Mouse (Mus musculus): ENCODE data around the gene Fkbp6.

Fkbp6 gene

DNA sequence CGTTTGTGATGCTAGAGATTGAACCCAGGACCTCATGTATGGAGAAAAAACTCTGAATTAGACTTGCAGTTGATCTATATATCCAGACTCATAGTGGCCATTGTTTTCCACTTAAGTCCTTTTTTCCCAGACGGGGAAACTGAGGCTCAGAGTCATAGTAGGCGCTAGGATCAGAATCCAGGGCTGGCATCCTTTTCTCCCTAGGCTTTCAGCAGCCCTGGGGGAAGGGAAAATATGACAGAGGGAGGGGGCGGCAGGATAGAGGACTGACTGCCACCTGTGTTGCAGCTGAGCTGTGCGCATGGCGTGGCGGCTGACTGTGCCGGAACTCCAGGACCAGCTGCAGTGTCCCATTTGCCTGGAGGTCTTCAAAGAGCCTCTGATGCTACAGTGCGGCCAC lies 3.2 kb upstream of the Fkbp6 start, which contains the start of gene Trim50:
TSS of gene Trim50 (plus strand) at position 301 of the 400 bp plus-strand sequence.
- no peak for DNase-seq (ENCODE audit: low read depth, low spot score)

DNA sequence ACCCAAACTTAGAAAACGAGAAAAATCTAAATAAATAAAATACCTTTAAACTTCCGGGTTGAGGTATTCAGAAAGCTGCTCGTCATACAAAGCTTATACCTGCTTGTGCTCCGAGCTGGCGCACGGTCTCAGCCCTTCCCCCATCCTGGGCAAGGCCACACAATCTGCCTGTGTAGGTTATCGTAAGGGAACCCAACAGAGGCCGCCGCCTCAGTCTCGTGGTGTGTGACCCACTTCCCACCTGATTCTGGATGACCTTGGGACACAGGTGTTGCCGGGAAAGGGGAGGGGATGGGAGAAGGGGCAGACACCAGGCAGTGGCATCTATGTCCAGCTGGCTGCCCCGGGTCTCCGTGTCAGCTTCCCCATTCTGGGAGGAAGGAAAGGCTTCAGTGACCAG lies 1.8 kb upstream of the Fkbp6 start:
- DNase-seq (ENCODE audit: low read depth, low spot score): no peak

DNA sequence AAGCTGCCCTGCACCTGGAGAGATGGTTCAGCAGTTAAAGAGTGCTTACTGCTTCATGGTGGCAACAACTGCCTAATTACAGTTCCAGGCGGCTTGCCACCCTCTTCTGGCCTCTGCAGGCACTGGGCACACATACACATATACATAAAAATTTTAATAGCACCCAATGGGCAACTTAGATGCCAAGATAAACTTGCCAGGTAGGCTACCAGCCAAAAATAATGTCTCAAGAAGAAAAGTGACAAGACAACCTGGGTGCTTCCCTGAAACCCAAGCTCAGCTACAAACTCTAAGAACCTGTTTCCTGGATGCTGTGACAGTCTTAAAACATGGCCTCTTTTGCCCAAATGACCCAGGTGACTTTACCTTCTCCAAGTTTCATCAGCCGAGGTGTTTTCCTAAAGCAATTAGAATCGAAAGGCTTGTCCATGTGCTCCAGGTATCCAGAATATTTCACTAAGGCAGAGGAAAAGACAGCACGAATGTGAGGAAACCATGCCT lies 2.3 kb downstream of the Fkbp6 start:
- DNase-seq (ENCODE audit: low read depth, low spot score): no peak

DNA sequence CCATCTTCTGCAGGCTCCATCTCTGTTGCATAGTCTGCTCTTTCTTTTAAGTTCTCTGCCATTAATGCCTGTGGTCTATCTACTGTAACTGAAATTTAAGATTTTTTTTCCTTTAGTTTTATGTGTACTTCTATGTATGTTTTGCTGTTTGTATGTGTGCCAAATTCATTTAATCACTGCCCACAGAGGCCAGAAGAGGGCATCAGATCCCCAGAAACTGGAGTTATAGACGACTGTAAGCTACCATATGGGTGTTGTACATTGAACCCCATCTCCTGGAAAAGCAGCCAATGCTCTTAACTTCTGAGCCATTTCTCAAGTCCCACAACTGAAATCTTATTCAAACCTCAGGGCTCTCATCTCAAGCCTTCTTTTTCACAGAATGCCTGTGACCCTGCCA lies 3.4 kb downstream of the Fkbp6 start:
- no peak for DNase-seq (ENCODE audit: low read depth, low spot score)

DNA sequence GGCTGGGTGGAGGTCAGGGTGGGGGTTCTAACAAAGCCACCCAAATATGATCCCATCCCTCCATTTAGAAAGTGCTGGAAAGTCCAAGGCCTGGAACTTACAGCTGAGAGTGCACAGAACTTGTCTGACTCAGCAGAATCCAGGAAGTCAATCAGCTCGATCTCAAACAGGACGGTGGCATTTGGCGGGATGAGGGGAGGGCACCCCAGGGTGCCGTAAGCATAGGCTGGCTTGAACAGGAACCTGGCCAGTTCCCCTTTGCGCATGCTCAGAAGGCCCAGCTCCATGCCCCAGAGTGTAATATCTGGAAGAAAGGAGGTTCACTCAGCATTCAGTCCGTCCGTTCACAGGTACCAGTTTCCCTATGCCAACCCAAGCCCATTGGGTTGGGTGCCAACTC lies 3.9 kb downstream of the Fkbp6 start:
- DNase-seq (ENCODE audit: low read depth, low spot score): no peak

DNA sequence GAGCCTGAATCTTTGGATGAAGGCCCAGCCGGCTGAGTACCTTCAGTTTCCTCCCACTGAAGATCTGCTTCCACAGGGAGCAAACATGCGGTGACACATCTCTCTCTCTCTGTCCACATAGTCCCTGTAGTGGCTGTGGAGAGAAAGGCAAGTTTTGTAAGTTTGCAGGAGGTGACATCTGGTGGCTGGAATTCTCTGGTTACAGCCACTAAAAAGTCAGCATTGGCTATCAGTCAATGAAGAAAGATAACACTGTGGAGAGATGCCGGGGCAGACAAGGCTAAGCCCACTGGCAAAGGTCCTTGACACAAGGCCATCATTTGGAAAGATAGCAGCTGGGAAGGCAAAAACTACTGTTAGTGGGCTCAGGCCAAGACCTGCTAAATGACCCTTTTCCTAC lies 12.3 kb downstream of the Fkbp6 start:
- DNase-seq (ENCODE audit: low read depth, low spot score): no peak

DNA sequence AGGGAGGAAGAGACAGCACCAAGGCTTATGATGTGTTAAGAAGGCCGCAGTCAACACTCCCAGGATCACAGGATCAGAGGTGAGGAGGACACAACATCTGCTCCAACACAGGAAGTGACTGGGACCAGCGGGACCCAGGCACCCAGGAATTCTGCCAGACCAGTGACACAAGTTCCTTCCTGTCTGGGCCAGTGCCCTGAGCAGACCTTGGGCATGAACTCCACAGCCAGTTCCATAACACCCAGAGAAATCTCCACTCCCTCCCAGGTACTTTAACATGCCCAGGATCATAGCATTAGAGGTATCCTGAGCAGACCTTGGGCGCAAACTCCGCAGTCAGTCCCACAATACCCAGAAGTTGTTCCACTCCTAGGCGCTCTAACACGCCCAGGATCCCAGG lies 18.7 kb downstream of the Fkbp6 start:
- DNase-seq (ENCODE audit: low read depth, low spot score): no peak

DNA sequence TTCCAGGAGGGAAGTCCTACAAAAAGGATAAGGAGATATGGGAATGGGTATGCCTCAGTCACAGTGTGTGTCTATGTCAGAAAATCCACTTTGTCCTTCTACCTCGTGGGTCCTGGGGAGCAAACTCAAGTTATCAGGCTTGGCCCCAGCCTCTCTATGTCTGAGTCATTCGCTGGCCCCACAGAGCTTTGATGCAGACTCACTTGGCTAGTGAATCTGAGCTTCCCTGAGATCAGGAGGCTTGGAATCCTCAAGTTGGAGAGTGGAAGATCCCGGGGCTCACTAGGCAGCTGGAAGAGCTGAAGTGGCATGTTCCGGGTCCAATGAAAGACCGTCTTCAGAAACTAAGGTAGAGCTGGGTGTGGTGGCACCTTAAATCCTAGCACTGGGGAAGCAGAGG lies 19.6 kb downstream of the Fkbp6 start:
- DNase-seq (ENCODE audit: low read depth, low spot score): no peak

DNA sequence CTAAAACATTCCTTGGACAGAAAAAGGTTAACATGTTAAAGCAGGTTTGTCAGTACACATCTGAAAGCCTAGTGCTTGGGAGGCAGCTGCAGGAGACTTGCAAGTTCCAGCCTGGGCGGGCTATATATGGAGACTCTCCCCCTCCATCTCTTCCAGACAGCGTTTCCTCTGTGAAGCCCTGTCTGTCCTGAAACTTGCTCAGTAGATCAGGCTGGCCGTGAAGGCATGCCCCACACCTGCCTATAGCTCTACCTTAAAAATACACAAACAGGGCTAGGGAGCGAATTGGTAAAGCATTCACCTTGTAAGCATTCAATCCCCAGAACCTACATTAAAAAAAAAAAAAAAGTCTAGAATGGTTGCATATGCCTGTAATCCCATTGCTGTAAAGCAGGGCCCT lies 20.4 kb downstream of the Fkbp6 start:
- DNase-seq (ENCODE audit: low read depth, low spot score): no peak

DNA sequence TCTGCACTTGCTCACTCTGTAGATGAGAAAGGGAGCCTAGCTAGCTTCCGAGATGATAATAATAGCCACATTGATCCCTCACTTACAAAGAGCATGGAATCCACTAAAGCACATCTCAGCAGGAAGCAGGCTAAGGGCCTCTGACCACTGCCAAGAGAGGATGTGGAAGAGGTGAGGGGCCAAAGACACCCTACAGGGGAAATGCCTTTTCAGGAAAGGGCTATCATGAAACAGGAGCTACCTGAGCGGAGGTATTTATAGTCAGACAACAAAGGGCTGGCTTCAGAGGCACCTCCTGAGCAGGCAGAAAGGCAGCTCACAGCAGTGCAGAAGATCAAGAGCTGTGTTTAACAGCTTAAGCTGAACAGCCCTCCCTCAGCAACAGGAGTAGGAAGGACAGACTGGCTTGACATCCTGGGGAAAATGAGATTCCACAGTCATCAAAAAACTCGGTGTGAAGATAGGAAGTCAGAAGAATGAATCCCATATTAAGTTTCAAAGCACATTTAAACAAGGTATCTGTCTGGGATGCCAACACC lies 23.7 kb downstream of the Fkbp6 start:
- DNase-seq (ENCODE audit: low read depth, low spot score): no peak

DNA sequence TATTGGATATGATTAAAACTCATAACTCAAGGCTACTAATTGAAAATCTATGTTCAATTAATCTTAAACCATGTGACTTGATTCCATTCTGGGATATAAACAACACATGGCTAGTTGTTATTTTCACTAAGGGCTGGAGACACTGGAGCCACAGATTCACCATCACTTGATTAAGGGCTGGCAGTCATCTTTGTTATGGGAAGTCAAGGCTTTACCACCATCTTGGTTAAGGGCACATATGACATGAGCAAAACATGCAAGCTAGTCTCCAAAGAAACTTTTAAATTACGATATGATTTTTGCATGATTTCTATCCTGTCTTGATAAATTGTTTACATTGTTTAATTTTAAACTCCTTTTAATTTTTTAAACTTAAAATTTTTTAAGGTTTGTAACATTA lies 27.6 kb downstream of the Fkbp6 start:
- DNase-seq (ENCODE audit: low read depth, low spot score): no peak

DNA sequence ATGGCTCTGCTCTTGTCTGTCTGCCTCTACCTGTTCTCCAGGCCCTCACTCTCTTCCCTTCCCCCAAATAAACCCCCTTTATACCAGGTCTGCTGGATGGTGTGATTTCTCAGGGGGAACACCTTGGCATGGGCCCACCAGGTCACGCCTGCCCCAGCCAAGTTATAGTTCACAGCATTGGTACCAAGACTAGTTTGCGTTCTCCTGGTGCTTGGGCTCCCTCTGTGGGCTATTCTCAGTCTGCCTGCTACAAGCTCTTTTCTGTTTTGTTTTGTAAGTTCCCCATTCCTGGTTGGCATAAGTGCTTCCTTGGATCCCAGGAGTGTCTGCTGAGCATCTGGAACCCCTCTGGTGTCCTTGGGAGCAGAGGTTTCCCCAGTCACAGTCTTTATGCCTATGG lies 30.0 kb downstream of the Fkbp6 start:
- DNase-seq (ENCODE audit: low read depth, low spot score): no peak

DNA sequence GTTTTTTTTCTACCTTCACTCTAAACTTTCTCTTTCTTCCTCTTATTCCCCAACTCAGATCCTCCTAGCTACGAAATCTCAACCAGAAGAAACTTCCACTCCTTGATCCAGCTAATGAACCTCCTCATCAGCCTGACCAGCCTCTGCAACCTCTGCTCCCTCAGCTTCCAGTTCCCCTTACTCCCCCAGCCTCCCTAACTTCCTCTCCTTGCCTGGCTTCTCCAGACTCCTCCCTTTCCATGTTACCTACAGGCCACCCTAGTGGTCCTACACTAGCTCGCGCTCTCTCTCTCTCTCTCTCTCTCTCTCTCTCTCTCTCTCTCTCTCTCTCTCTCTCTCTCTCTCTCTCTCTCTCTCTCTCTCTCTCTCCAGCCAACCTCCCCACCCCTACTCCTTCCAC lies 33.7 kb downstream of the Fkbp6 start:
- DNase-seq (ENCODE audit: low read depth, low spot score): no peak

DNA sequence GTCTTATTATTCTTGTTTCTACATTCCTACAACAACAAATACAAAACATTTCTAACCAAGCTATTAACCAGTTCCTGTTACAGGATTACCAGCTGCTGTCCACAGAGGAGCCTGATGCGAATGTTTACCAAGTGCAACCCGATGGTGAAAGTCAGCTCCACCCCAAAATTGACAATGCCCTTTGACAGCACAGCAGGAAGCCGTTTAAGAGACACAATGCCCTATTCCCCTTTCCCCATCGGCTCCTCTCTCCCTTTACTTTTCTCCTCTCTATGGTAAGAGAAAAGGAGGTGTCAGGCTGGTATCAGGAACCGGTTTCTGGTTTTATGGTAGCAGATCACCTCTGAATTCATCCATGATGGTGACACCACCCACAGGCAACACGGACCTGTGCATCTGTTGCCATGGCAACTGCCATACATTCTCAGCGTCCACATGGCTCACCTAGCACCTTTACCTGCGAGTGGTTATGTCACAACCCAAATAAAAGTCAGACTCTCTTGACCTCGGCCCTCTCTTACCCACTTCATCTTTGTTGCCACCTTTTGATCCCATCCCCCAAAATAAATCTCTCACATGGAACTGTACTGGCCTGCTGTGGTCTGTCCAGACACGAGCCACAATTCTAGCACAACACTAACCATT lies 43.4 kb downstream of the Fkbp6 start:
- DNase-seq (ENCODE audit: low read depth, low spot score): no peak

DNA sequence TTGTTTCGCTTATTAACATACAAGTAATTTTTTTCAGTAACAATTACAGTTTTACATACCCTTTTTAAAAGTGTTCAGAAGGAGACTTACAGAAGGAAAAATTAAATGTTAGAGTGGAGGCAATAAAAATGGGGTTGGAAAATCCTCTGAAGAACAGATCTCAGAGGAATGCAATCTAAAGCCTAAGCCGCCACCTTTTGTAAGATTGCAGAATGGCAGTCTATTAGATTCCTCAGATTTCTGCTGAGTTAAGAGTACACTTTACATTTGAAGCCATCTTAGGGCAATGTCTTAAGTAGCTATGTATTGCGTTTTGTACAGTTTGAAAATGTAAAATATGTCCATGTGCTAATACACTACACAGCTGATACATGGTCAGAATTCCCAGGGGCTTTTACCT lies 47.4 kb downstream of the Fkbp6 start:
- DNase-seq (ENCODE audit: low read depth, low spot score): no peak

DNA sequence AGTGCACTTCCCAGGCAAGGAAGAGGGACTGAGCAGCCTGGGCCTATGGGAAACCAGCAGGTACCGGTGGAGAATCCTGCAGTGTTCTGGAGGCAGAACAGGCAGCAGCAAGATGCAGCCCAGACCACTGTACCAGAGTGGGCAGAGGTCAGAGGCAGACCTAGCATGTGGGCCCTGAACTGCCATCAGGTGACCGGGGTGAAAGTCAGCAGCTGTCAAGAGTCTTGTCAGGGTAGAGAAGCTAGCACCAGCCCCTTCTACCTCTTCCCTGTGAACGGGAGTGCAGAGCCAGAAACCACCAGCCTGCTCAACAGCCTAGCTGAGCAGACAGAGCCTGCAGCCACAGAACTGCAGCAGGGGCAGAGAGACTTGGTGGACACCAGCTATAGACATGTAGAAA lies 47.9 kb downstream of the Fkbp6 start:
- no peak for DNase-seq (ENCODE audit: low read depth, low spot score)

DNA sequence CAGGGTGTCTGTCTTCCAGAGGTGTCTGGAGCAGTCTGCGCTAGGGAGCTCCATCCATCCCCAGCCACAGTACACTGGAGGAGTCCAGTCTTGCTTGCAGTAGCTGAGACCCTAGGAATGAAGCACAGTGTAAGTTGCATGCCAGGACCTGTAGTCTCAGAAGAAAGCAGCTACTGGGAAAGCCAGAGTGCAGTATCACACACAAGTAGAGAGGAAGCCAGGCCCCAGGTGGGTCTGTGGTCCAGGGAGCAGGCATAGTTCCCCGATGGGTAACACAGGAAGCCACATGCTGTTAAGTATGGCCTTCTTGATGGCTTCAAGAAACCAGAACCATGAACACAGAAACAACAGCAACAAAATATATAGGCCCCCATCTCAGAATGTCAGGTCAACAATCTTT lies 57.8 kb downstream of the Fkbp6 start:
- no peak for DNase-seq (ENCODE audit: low read depth, low spot score)

DNA sequence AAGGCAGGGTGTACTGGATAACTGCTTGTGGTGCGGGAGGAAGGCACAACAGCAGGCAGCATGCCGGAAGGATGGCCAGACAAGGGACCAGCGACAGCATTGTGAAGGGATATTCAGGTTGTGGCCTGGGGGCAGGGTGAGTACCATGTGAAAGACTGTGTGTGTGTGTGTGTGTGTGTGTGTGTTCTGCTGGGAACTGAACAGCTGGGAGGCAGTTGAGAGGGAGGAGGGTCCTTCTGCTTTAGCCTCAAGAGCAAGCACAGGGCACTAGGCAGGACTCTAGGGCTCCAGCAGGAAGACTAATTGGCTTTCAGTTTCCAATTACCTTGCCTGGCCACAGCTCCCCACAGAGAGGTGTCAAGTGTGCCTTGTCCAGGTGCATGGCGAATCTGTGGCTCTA lies 58.7 kb downstream of the Fkbp6 start:
- DNase-seq (ENCODE audit: low read depth, low spot score): peak; percentile 60

DNA sequence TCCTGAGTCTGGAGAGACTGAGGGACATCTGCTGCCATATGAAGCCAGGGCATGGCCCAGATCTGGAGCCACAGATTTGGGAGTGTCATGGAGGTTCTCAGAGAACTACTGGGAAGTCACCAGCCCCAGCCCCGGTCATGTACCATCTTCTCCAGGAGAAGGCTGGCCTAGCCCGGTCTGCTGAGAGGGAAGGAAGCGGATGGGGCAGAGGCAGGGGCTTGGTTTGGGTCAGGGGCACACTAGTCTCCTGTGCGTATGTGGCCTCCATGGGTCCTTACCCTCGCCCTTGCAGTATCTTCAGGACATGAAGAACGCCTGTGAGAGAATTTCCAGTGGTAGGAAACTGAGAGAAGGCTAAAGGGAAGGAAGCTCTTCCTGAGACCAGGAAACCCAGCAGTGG lies 59.1 kb downstream of the Fkbp6 start:
- no peak for DNase-seq (ENCODE audit: low read depth, low spot score)

DNA sequence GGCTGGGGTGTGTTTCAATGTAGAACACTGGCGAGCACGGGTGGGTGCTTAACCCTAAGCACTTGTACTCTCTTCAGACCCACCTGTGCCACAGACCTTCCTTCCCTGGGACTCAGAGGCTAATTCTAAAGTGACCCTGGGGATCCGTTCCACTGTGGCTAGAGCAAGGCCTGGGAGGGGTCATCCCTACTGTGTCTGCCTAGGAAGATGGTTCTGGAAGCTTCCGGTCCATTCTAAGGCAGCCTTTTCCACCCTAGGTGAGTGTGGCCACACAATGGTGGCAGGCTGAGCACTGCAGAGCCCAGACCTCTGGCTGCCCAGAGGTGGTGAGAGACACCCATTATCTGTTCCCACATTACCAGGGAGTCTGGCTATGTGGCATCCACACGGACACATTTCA lies 62.9 kb downstream of the Fkbp6 start:
- no peak for DNase-seq (ENCODE audit: low read depth, low spot score)

DNA sequence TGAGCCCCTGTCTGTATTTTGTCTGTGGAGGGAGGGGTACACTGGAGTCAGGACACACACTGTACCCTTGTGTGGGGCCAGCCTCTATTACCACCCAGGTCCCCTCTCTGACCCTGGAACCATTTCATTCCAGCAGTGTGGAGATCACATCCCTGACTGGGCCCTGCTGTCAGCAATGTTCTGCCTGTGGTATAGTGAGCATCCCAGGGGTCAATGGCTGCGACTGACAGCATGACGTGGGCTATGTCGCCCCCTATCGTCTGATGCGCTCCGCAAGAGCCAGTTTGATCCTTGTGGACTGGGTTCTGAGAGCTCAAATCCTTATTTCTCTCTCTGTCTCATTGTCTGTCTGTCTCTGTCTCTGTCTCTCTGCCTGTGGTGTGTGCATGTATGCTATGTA lies 63.7 kb downstream of the Fkbp6 start:
- DNase-seq (ENCODE audit: low read depth, low spot score): peak; percentile 81

DNA sequence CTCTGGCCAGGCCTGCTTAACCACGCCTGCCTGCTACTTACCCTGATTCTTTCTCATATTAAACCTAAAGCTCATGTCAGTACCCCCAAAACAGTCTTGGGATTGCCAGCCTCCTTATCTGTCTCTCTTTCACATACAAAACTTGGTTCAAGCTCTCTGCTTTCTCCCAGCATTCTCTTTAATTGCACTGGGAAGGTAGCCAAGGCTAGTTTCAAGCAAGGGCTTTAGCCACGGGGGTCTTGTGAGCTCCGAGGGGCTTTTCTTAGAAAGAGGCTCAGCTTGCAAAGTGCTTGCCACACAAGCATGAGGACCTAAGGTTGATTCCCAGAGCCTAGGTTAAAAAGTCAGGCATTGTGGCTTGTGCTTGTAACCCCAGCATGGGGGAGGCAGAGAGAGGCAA lies 64.6 kb downstream of the Fkbp6 start:
- DNase-seq (ENCODE audit: low read depth, low spot score): no peak

DNA sequence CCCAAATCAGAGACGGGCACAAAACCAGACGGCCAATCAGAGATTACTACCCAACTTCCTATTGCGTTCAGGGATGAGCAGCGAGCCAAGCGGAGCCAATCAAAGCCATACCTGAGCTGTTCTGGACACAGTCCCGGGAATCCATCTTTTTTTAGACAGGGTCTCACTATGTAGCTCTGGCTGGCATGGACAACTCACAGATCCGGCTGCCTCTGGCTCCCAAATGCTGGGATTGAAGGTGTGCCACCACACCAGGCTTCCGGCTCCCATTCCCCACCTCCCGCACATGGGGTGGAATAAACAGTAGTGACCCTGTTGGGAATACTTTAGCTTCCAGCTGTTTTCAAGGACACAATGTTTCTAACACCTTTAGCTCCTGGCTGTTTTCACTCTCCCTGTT lies 69.6 kb downstream of the Fkbp6 start:
- no peak for DNase-seq (ENCODE audit: low read depth, low spot score)

DNA sequence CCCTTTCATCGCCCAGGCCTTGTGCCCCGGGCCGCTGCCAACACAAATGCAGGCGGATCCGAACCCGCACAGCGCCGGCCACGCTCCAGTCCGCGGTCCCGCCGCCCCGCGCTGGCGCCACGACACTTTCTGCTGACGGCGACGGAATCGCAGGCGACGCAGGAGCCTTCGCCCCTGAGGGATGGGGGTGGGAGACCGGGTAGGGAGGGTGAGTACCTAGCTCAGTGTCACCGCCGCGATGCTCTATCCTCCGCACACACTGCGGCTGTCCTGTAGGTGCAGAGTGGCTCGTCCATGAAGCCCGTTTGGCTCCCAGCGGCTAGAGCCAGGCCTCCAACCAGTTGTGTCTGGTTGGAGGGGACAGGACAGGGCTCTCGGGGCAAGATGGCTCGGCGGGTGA lies 73.2 kb downstream of the Fkbp6 start:
- DNase-seq (ENCODE audit: low read depth, low spot score): no peak
